Mouse (Mus musculus) midbrain, embryonic 15.5 days (tissue): Measurements from ENCODE around the gene Hamp2. TPM values are rescaled to one million over a fixed set of nuclear protein-coding genes. Genes with fewer than 3 reads are reported as not detected.
"Not testable (repeated sequence)": the region's sequence is repeated elsewhere in the genome, so short reads cannot be mapped to it uniquely, and the experiment has no call there.

ENCODE experiments used
- ATAC-seq: fragments of 200-750 bp; cut with Nextera tagmentation; replicated peaks from 2 replicates; pipeline ENCODE4 v1.8.0; 2017; ENCODE audit warnings: moderate TSS enrichment
- H3K27ac ChIP-seq: fragments of 300-500 bp; sonication (generic); 2 replicates; pipeline ENCODE4 v1.5.1; 2015; ENCODE audit warnings: mild to moderate bottlenecking, inconsistent platforms
- H3K27me3 ChIP-seq: fragments of 300-500 bp; sonication (generic); replicated peaks from 2 replicates; pipeline ENCODE4 v1.6.1; 2015; ENCODE audit warnings: inconsistent platforms
- H3K36me3 ChIP-seq: fragments of 300-500 bp; sonication (generic); replicated peaks from 2 replicates; pipeline ENCODE4 v1.6.1; 2015; ENCODE audit warnings: inconsistent platforms
- H3K4me1 ChIP-seq: fragments of 300-500 bp; sonication (generic); 2 replicates; pipeline ENCODE4 v1.6.1; 2015; ENCODE audit warnings: inconsistent platforms
- H3K4me2 ChIP-seq: fragments of 300-500 bp; sonication (generic); 2 replicates; pipeline ENCODE4 v1.6.1; 2015; ENCODE audit warnings: inconsistent platforms, mild to moderate bottlenecking, moderate library complexity
- H3K4me3 ChIP-seq: fragments of 300-500 bp; sonication (generic); 2 replicates; pipeline ENCODE4 v1.5.1; 2015; ENCODE audit warnings: mild to moderate bottlenecking, inconsistent platforms
- H3K9ac ChIP-seq: fragments of 300-500 bp; sonication (generic); 2 replicates; pipeline ENCODE4 v1.6.1; 2015; ENCODE audit warnings: mild to moderate bottlenecking, inconsistent platforms
- H3K9me3 ChIP-seq: fragments of 300-500 bp; sonication (generic); 2 replicates; pipeline ENCODE4 v1.6.1; 2016; ENCODE audit warnings: inconsistent platforms
- WGBS: fragments of 180-500 bp; shearing (Covaris S2); methylation state at CpG from one replicate; pipeline ENCODE4 v1.1.7; 2015; ENCODE audit warnings: mixed read lengths; 5-methylcytosine and 5-hydroxymethylcytosine counted together
- polyA plus RNA-seq: library from polyadenylated mRNA; unstranded; fragments of >200 nt; fragmentation: Nextera tagmentation; extraction: Ambion mirVana; gene quantifications from 2 replicates; pipeline ENCODE4 v1.2.1, GENCODE M21; 2015

The Hamp2 gene
- polyA plus RNA-seq: 0.49 TPM in 1 of 2 replicates, not detected in the other

DNA sequence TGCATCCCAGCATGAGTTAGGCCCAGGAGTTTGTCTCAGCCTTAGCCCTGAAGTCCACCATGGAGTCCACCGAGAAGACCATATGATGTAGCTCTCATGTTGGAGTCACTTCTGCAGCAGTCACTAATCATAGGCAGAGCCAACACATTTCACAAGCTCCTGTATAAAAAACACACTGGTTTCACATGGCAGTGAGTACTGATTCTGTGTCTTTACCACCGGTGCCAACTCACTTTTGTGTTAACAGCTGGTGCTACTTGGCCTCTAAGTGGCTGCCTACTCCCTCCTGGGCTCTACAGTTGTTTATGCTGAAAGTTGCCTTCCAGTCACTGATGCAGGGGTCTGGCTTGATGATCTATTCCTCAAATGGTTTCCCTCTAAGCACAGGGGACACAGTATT is at the start of gene Hamp2:
Hamp2 (minus strand) TSS at position 101 of the 400 bp plus-strand sequence.
- H3K9ac ChIP-seq, H3K27me3 ChIP-seq, ATAC-seq, H3K4me1 ChIP-seq, H3K4me2 ChIP-seq, H3K9me3 ChIP-seq, H3K4me3 ChIP-seq, H3K36me3 ChIP-seq, H3K27ac ChIP-seq: not testable (repeated sequence)
- WGBS: 74% methylated on average over 2 of the region's 2 CpGs

DNA sequence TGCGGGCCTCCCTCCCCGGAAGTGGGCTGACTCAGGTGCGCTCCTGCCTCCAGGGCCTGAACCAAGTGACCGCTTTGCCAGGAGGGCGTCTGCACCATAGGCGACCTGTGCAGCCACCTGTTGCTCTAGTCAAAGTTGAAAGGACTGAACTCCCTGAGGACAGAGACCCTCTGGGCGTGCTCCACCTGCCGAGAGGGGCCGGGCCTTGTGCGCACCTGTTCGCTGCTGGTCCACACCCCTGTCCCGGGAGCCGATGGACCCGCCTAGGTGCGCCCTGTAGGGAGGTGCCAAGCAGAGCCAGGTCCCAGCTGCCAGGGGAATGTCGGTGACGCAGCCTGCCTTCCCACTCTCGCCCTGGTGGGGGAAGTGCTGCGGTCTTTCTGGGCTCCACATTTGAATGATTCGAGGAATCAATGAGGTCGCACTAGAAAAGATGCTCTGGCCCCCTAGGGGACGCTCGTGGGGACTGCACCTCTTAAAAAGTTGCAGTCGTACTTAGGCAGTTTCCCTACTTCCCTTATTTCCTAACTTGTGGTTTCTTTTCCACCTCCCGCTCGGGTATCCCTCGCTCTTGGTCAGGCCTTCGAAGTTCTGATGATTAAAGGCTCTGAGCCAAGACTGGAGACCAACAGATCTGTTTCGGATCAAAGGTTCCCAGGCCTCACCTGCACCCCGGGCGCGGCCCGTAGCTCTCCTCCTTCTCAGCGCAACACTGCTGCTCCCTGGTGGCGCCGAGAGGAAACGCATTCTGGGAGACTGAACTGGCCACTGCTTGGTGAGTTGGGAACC is 49.2 kb upstream of the Hamp2 start, which contains the start of gene Fam187b:
Fam187b (plus strand) TSS at position 290 of the 789 bp plus-strand sequence.
- Histone ChIP-seq H3K9ac (no peak within 1 kb of the TSS; the same call in 1 of the 2 replicates), H3K4me2 (peak within 1 kb of the TSS; percentile 51), H3K4me1 (peaks cover 9% of the 10 kb centered on the region), H3K27me3 (peaks cover 20% of the 10 kb centered on the region), H3K9me3 (no peaks in the 10 kb centered on the region), H3K27ac (no peak within 1 kb of the TSS), H3K36me3 (no peaks in the 10 kb centered on the region), H3K4me3 (peak within 1 kb of the TSS; percentile 34)
- WGBS: 0% methylated on average over 37 of the region's 37 CpGs
- ATAC-seq: peak; percentile 80

DNA sequence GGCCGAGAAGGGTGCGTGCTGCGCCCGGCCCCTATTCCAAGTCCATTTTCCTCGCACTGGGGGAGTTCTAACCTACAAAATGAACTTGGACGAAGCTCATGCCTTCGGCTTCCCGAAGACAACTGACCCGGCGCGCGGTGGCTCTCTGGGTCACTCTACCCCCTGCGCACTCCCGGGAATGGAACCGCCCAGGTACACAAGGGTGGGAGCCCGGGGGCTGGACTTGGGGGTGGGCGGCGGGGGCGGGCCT is 48.7 kb upstream of the Hamp2 start, which contains the start of gene Lsr:
Lsr (minus strand) TSS at position 214 of the 250 bp plus-strand sequence.
- peak within 1 kb of the TSS; percentile 34 for H3K4me3 ChIP-seq
- 0% methylated on average over 19 of the region's 19 CpGs for WGBS
- H3K36me3 ChIP-seq: no peaks in the 10 kb centered on the region
- H3K4me2 ChIP-seq: peak within 1 kb of the TSS; percentile 51
- no peak within 1 kb of the TSS for H3K27ac ChIP-seq
- peaks cover 9% of the 10 kb centered on the region for H3K4me1 ChIP-seq
- H3K9me3 ChIP-seq: no peaks in the 10 kb centered on the region
- peak; percentile 32; the same call in 1 of the 2 replicates for ATAC-seq
- no peak within 1 kb of the TSS; the same call in 1 of the 2 replicates for H3K9ac ChIP-seq
- peaks cover 20% of the 10 kb centered on the region for H3K27me3 ChIP-seq

DNA sequence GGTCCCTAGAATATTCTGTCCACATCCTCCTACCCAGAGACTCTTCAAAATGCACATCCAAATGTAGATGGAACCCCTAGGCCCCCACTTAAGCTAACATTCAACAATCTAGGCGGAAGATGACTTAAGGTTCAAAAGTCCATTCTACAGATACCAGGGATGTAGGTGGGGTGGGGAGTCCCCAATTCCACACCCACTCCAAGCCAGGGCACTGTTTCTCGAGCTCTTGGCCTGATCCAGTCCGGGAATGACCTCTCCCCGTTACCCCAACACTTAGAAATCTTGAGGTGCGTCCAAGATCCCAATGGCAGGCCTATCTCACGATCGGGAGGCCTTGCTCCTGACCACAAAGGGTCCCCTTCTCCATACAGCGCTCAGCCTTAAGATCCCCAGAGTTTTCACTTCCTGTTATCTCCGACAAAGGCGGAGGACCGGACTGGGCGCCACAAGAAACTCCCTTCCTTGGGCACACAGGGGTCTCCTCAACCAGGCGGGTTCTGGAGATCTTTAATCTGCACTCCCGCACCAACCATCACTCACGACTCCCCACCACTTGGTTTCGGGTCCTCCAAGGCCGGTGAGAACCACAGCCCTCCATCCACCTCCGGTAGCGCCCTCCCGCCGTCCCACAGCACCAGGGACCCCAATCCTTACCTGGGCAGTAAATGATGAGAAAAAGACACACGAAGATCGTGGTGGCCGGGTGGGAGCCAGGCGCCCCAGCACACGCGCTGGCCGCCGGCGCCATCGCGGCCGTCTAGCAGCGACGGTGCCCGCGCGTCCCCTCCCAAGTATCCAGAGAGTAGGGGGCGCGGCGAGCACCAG is 48.2 kb upstream of the Hamp2 start:
- Histone ChIP-seq H3K4me3 (peak overlapping the region; percentile 34), H3K4me2 (peak overlapping the region; percentile 51), H3K36me3 (no peaks in the 10 kb centered on the region), H3K27me3 (peaks cover 20% of the 10 kb centered on the region), H3K27ac (no peak overlapping the region), H3K4me1 (peaks cover 9% of the 10 kb centered on the region), H3K9ac (no peak overlapping the region; the same call in 1 of the 2 replicates), H3K9me3 (no peaks in the 10 kb centered on the region)
- no peak for ATAC-seq
- 4% methylated on average over 41 of the region's 41 CpGs for WGBS

DNA sequence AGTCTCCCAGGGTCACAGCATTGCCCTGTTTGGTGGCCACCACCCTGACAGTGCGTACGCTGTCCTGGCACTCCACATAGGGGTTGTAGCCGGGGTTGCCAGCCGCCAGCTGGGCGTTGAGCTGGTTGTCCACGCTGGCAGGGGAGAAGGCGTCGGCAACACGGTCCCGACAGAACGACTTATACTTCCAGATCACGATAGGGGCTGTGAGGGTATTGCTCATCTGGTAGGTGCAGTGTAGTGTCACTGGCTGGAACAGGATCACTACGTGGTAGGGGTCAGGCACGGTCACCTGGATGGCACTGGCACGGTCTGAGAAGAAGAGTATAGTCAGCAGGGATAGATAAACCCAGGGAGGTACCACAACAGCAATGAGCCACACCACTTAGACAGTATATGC is 47.4 kb upstream of the Hamp2 start:
- peaks cover 20% of the 10 kb centered on the region for H3K27me3 ChIP-seq
- no peak overlapping the region for H3K4me2 ChIP-seq
- no peaks in the 10 kb centered on the region for H3K36me3 ChIP-seq
- WGBS: 94% methylated on average over 15 of the region's 15 CpGs
- H3K9ac ChIP-seq: no peak overlapping the region
- peaks cover 9% of the 10 kb centered on the region for H3K4me1 ChIP-seq
- ATAC-seq: no peak
- H3K9me3 ChIP-seq: no peaks in the 10 kb centered on the region
- H3K27ac ChIP-seq: no peak overlapping the region
- no peak overlapping the region for H3K4me3 ChIP-seq

DNA sequence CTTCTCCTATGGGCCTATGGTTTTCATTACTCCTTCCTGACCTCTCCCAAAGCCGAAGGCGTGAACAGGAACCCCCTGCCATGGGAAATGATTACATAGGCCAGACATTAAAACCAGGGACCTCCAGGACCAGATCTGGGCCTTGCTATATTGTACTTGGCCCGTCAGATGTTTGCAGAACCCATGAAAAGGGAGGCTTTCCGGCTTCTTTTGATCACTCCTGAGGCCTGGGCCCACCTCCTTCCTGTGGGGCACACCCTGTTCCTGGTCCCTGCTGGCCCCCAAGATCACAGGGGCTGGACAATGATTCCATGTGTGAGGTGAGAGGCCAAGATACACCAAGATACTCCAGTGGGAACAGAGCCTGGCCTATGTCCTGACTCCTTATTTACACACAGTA is 44.7 kb upstream of the Hamp2 start:
- ATAC-seq: no peak
- 94% methylated on average over 4 of the region's 4 CpGs for WGBS
- Histone ChIP-seq H3K4me3 (no peak overlapping the region), H3K4me1 (peaks cover 9% of the 10 kb centered on the region), H3K4me2 (no peak overlapping the region), H3K36me3 (no peaks in the 10 kb centered on the region), H3K27ac (no peak overlapping the region), H3K27me3 (peaks cover 20% of the 10 kb centered on the region), H3K9ac (no peak overlapping the region), H3K9me3 (no peaks in the 10 kb centered on the region)

DNA sequence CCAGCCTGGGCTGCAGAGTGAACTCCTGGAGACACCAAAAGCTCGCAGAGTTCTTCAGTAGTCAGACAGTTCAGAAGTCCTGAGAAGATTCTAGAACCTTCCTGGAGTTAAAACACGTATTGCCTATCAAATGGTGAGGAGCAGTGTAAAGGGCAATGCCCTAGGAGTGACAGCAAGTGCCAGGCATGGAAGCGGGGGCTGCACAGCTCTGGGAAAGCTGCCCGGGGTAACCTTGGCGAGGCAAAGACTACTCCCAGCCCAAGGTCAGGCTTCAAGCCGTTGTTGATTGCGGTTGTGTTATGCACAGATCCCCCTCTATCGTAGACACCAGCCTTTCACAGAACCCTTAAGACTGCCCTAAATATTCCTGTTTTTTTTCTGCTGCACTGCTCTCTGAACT is 44.1 kb upstream of the Hamp2 start:
- Histone ChIP-seq H3K4me1 (peaks cover 8% of the 10 kb centered on the region), H3K36me3 (no peaks in the 10 kb centered on the region), H3K27me3 (peaks cover 15% of the 10 kb centered on the region), H3K9ac (no peak overlapping the region), H3K4me3 (no peak overlapping the region), H3K27ac (no peak overlapping the region), H3K9me3 (no peaks in the 10 kb centered on the region), H3K4me2 (no peak overlapping the region)
- WGBS: 96% methylated on average over 8 of the region's 8 CpGs
- no peak for ATAC-seq

DNA sequence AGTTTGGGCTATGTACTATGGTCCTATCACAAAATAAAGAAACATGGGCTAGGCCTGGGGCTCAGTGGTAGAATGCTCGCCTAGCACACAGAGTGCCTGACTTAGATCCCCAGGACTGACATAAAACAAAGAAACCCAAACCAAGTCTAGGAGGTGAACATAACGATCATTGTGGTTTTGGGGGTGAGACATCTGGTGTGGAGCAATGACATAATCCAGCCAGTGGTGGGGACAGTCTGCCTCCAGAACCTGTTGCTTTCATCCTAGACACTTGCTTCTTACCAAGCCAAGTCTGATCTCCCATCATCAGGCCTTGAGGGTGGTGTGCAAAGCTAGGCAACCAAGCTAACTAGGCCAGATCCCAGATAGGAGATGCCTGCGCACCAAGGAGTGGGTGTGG is 42.2 kb upstream of the Hamp2 start:
- WGBS: 86% methylated on average over 3 of the region's 3 CpGs
- H3K9ac ChIP-seq: no peak overlapping the region
- H3K9me3 ChIP-seq: no peaks in the 10 kb centered on the region
- H3K4me1 ChIP-seq: no peaks in the 10 kb centered on the region
- no peaks in the 10 kb centered on the region for H3K27me3 ChIP-seq
- no peak overlapping the region for H3K4me3 ChIP-seq
- H3K4me2 ChIP-seq: no peak overlapping the region
- no peaks in the 10 kb centered on the region for H3K36me3 ChIP-seq
- no peak overlapping the region for H3K27ac ChIP-seq
- ATAC-seq: no peak

DNA sequence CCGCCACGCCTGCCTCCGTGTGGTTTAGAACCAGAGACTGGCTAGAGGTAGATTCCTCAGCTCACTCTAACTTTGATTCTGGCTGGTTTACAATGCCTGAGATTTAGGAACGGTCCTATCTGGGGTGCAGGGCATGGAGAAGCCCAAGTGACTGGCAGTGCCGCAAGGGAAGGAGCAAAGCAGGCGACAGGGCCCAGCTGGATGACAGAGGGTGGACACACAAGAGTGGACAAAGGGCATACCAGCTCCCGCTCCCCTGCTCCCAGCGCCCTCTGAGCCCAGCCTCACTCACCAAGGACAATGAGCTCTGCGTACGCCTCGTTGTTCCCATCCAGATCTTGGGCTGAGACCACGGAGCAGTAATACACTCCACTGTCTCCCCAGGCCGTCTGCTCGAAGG is 41.2 kb upstream of the Hamp2 start:
- Histone ChIP-seq H3K4me3 (no peak overlapping the region), H3K4me1 (no peaks in the 10 kb centered on the region), H3K36me3 (no peaks in the 10 kb centered on the region), H3K9me3 (no peaks in the 10 kb centered on the region), H3K9ac (no peak overlapping the region), H3K4me2 (no peak overlapping the region), H3K27ac (no peak overlapping the region), H3K27me3 (no peaks in the 10 kb centered on the region)
- no peak for ATAC-seq
- 76% methylated on average over 14 of the region's 14 CpGs for WGBS

DNA sequence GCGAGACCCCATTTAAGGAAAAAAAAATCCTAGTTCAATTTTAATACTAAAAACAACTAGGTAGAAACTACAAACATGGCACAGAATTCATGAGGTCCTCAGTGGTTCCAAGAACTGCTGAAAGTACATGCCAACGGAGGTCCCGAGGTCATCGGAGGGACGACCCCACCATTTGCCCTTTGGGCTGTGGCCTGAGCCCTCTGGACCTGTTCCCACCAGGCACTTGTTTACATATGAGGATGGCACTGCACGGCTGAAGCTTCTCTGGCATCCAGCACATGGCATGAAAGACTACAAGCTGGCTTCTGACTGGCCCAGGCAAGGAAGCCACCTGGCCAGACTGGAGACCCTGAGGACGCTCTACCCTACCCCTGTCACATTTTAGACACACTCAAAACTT is 39.9 kb upstream of the Hamp2 start:
- H3K36me3 ChIP-seq: no peaks in the 10 kb centered on the region
- H3K4me3 ChIP-seq: no peak overlapping the region
- no peak overlapping the region for H3K9ac ChIP-seq
- H3K4me1 ChIP-seq: 0 out of 2 replicates have a peak, but pooled peaks cover under 1% of the 10 kb centered on the region
- H3K27me3 ChIP-seq: no peaks in the 10 kb centered on the region
- ATAC-seq: no peak
- WGBS: 88% methylated on average over 7 of the region's 7 CpGs
- no peak overlapping the region for H3K27ac ChIP-seq
- H3K9me3 ChIP-seq: no peaks in the 10 kb centered on the region
- H3K4me2 ChIP-seq: no peak overlapping the region

DNA sequence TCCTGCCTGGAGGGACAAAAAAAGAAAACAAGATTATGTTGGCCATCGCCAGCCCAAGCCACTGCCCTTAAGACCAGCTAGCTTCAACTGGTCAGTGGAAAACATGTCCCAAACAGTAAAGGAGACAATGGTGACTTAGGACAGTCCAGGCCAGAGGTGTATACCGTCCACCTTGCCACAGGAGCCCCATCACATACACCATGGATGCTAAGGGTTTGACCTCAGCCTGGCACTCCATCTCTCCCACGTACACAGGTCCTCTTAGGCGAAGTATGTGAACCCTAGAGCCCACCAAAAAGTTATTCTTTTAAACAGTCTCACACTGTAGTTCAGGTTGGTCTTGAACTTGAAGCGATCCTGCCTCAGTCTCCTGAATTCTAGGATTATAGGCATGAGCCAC is 38.4 kb upstream of the Hamp2 start:
- 95% methylated on average over 5 of the region's 5 CpGs for WGBS
- H3K36me3 ChIP-seq: no peaks in the 10 kb centered on the region
- H3K4me3 ChIP-seq: no peak overlapping the region
- no peak overlapping the region for H3K27ac ChIP-seq
- peaks cover 15% of the 10 kb centered on the region for H3K4me1 ChIP-seq
- H3K9me3 ChIP-seq: no peaks in the 10 kb centered on the region
- H3K9ac ChIP-seq: no peak overlapping the region
- no peak overlapping the region for H3K4me2 ChIP-seq
- no peaks in the 10 kb centered on the region for H3K27me3 ChIP-seq
- ATAC-seq: no peak

DNA sequence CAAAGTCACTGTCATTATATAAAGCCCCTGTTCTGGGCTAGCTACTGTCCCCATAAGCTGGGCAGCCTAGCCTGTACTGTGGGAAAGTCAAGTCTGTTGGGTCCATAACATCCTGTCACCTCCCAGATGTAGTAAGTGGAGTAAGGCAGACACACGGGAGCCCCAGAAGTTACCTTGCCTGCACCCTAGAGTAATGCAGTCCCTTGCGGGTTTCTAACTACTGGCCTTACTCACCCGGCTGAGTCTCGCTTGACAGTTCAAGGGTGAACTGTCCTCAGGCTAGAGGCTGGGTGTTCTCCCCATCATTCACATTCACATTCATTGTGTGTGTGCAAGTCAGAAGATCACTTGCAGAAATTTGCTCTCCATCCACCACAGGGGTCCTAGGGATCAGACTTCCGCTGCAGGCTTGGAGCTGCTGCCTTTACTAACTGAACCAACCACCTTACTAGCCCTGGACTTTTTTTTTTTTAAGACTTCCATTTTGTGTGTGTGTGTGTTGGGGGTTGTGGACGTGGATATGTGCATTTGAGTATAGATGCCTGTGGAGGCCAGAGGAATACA is 35.4 kb upstream of the Hamp2 start:
- 86% methylated on average over 6 of the region's 6 CpGs for WGBS

More for the DNA sequence above, 35.4 kb upstream of the Hamp2 start:
- no peaks in the 10 kb centered on the region for H3K27me3 ChIP-seq
- no peaks in the 10 kb centered on the region for H3K36me3 ChIP-seq
- no peak overlapping the region for H3K4me3 ChIP-seq
- H3K4me1 ChIP-seq: peaks cover 26% of the 10 kb centered on the region
- H3K4me2 ChIP-seq: no peak overlapping the region
- no peak for ATAC-seq
- no peak overlapping the region for H3K27ac ChIP-seq
- no peaks in the 10 kb centered on the region for H3K9me3 ChIP-seq
- H3K9ac ChIP-seq: no peak overlapping the region
